Mouse (Mus musculus) MEL (cell line): ENCODE results near the gene Cdk12.
"Not testable (repeated sequence)": the region's sequence is repeated elsewhere in the genome, so short reads cannot be mapped to it uniquely, and the experiment has no call there.

Experiments
- CTCF ChIP-seq, 3 experiments: IDR thresholded peaks in 2 of 3; conservative IDR thresholded peaks in 1 of 3; 2 replicates each; pipeline ENCODE4 v1.5.1; 2011 to 2012; ENCODE audit warnings: low read length in 3 of 3, low read depth in 2 of 3, mild to moderate bottlenecking in 2 of 3, improper control_type of control experiment in 1 of 3, inconsistent platforms in 1 of 3, mixed read lengths in 1 of 3, moderate library complexity in 1 of 3; ENCODE audit not compliant: control insufficient read depth in 1 of 3, insufficient read depth in 1 of 3, poor library complexity in 1 of 3, severe bottlenecking in 1 of 3
- E2F4 ChIP-seq: IDR thresholded peaks from 2 replicates; pipeline ENCODE4 v1.6.1; 2011; ENCODE audit warnings: low read depth, low read length, improper control_type of control experiment, borderline replicate concordance
- EP300 ChIP-seq, 2 experiments: IDR thresholded peaks; 2 replicates each; pipeline ENCODE4 v1.6.1; 2011; ENCODE audit warnings: improper control_type of control experiment in 2 of 2, low read length in 2 of 2, low read depth in 1 of 2, mild to moderate bottlenecking in 1 of 2
- GATA1 ChIP-seq: IDR thresholded peaks from 2 replicates; pipeline ENCODE4 v1.6.1; 2011; ENCODE audit warnings: low read depth, low read length, improper control_type of control experiment
- JUND ChIP-seq: IDR thresholded peaks from 2 replicates; pipeline ENCODE4 v1.6.1; 2011; ENCODE audit warnings: low read depth, mild to moderate bottlenecking, improper control_type of control experiment, low read length
- NRF1 ChIP-seq: IDR thresholded peaks from 2 replicates; pipeline ENCODE4 v1.6.1; 2014; ENCODE audit warnings: low read depth, mild to moderate bottlenecking, inconsistent platforms, low read length, improper control_type of control experiment, moderate library complexity; ENCODE audit not compliant: poor library complexity, insufficient read depth, severe bottlenecking
- POLR2A ChIP-seq, 2 experiments: IDR thresholded peaks; 2 replicates each; pipeline ENCODE4 v1.6.1; 2011 to 2012; ENCODE audit warnings: low read length in 2 of 2, mild to moderate bottlenecking in 2 of 2, control low read depth in 1 of 2, improper control_type of control experiment in 1 of 2, low read depth in 1 of 2, moderate library complexity in 1 of 2; ENCODE audit not compliant: control insufficient read depth in 1 of 2, insufficient read depth in 1 of 2, poor library complexity in 1 of 2
- POLR2AphosphoS2 ChIP-seq: IDR thresholded peaks from 2 replicates; pipeline ENCODE4 v1.6.1; 2011; ENCODE audit warnings: low read length, improper control_type of control experiment
- RAD21 ChIP-seq: IDR thresholded peaks from 2 replicates; pipeline ENCODE4 v1.6.1; 2011; ENCODE audit warnings: mild to moderate bottlenecking, low read depth, low read length, improper control_type of control experiment
- TAL1 ChIP-seq: IDR thresholded peaks from 2 replicates; pipeline ENCODE4 v1.6.1; 2012; ENCODE audit warnings: mild to moderate bottlenecking, inconsistent platforms, low read length, moderate library complexity, mixed read lengths

DNA sequence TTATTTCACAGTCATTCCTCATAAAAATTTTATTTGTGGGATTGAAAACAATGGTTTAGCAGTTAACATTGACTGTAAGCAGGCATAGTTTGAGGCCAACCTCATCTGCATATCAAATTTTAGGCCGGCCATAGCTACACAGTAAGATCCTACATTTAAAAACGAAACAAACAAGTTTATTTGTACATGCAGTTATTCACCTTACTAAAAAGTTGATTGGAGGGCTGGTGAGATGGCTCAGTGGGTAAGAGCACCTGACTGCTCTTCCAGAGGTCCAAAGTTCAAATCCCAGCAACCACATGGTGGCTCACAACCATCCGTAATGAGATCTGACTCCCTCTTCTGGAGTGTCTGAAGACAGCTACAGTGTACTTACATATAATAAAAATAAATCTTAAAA, 3.4 kb downstream of the Cdk12 start:
- TF ChIP-seq CTCF (IDR thresholded peaks at IDR 0.05 in 2 of 3, conservative IDR thresholded peaks at IDR 0.05 in 1 of 3; ENCODE audit: control insufficient read depth in 1 of 3, insufficient read depth in 1 of 3, low read depth in 2 of 3, low read length in 3 of 3, poor library complexity in 1 of 3, severe bottlenecking in 1 of 3); E2F4; POLR2A (IDR thresholded peaks at IDR 0.05; ENCODE audit: control insufficient read depth in 1 of 2, insufficient read depth in 1 of 2, low read depth in 1 of 2, low read length in 2 of 2, poor library complexity in 1 of 2); GATA1; EP300 (IDR thresholded peaks at IDR 0.05; ENCODE audit: low read depth in 1 of 2, low read length in 2 of 2); POLR2AphosphoS2; RAD21; JUND; NRF1; TAL1: not testable (repeated sequence)
